Mouse (Mus musculus): Measurements from ENCODE around the gene Ank3. TPM values are rescaled to one million over a fixed set of nuclear protein-coding genes. Genes with fewer than 3 reads are reported as not detected.
A peak's percentile ranks its signal among the peaks of the same experiment; 100 is the strongest.

Ank3 gene
- polyA plus RNA-seq, 1 experiment from 2014 or later = 136 TPM

- Histone ChIP-seq H3K36me3 (replicated peaks; ENCODE audit: control insufficient read depth, insufficient read depth) (peaks cover 16% of the 10 kb centered on the region), H3K4me1 (replicated peaks; ENCODE audit: control insufficient read depth, insufficient read depth, low read length) (peaks cover 8% of the 10 kb centered on the region; the same call in 1 of the 2 replicates), H3K9ac (no peak overlapping the region), H3K4me2 (replicated peaks) (no peak overlapping the region), H3K4me3 (replicated peaks; ENCODE audit: low read length) (no peak overlapping the region), H3K9me3 (ENCODE audit: control insufficient read depth, low read length) (no peaks in the 10 kb centered on the region), H3K27me3 (ENCODE audit: control insufficient read depth, insufficient read depth, low read length) (no peaks in the 10 kb centered on the region), H3K27ac (no peak overlapping the region)
- WGBS = 94% methylated on average over 7 of the region's 7 CpGs
- DNase-seq (ENCODE audit: low spot score) (no peak), ATAC-seq (ENCODE audit: low FRiP score) (no peak)
Observed at GRCm38 (mm10) chr10:69939144-69939543, 540.6 kb downstream of the Ank3 start.

GRCm38 (mm10) chr10:69939966-69940365, 541.4 kb downstream of the Ank3 start:
- Histone ChIP-seq H3K27ac (no peak overlapping the region), H3K4me3 (replicated peaks; ENCODE audit: low read length) (no peak overlapping the region), H3K36me3 (replicated peaks; ENCODE audit: control insufficient read depth, insufficient read depth) (peaks cover 14% of the 10 kb centered on the region), H3K4me1 (replicated peaks; ENCODE audit: control insufficient read depth, insufficient read depth, low read length) (peaks cover 8% of the 10 kb centered on the region; the same call in 1 of the 2 replicates), H3K4me2 (replicated peaks) (no peak overlapping the region), H3K27me3 (ENCODE audit: control insufficient read depth, insufficient read depth, low read length) (no peaks in the 10 kb centered on the region), H3K9me3 (ENCODE audit: control insufficient read depth, low read length) (no peaks in the 10 kb centered on the region), H3K9ac (no peak overlapping the region)
- WGBS = 46% methylated on average over 7 of the region's 7 CpGs
- DNase-seq (ENCODE audit: low spot score) (no peak), ATAC-seq (ENCODE audit: low FRiP score) (no peak)

- H3K9ac ChIP-seq = no peak overlapping the region
Observed at GRCm38 (mm10) chr10:69941001-69941400, 542.4 kb downstream of the Ank3 start.

GRCm38 (mm10) chr10:69944845-69945244, 546.3 kb downstream of the Ank3 start:
- WGBS = 84% methylated on average over 9 of the region's 9 CpGs
- no peak overlapping the region for H3K4me2 ChIP-seq (replicated peaks)
- H3K27me3 ChIP-seq (ENCODE audit: control insufficient read depth, insufficient read depth, low read length) = no peaks in the 10 kb centered on the region
- no peak for ATAC-seq (ENCODE audit: low FRiP score)
- no peak for DNase-seq (ENCODE audit: low spot score)
- H3K9me3 ChIP-seq (ENCODE audit: control insufficient read depth, low read length) = no peaks in the 10 kb centered on the region
- no peak overlapping the region for H3K9ac ChIP-seq
- H3K4me3 ChIP-seq (replicated peaks; ENCODE audit: low read length) = no peak overlapping the region
- no peaks in the 10 kb centered on the region for H3K36me3 ChIP-seq (replicated peaks; ENCODE audit: control insufficient read depth, insufficient read depth)
- H3K4me1 ChIP-seq (replicated peaks; ENCODE audit: control insufficient read depth, insufficient read depth, low read length) = peaks cover 8% of the 10 kb centered on the region; the same call in 1 of the 2 replicates
- no peak overlapping the region for H3K27ac ChIP-seq

More at GRCm38 (mm10) chr10:69941001-69941400, 542.4 kb downstream of the Ank3 start:
- no peak overlapping the region for H3K27ac ChIP-seq
- DNase-seq (ENCODE audit: low spot score) (no peak), ATAC-seq (ENCODE audit: low FRiP score) (no peak)
- no peak overlapping the region for H3K4me2 ChIP-seq (replicated peaks)
- H3K27me3 ChIP-seq (ENCODE audit: control insufficient read depth, insufficient read depth, low read length) = no peaks in the 10 kb centered on the region
- H3K9me3 ChIP-seq (ENCODE audit: control insufficient read depth, low read length) = no peaks in the 10 kb centered on the region
- H3K4me1 ChIP-seq (replicated peaks; ENCODE audit: control insufficient read depth, insufficient read depth, low read length) = peaks cover 8% of the 10 kb centered on the region; the same call in 1 of the 2 replicates
- peaks cover 12% of the 10 kb centered on the region for H3K36me3 ChIP-seq (replicated peaks; ENCODE audit: control insufficient read depth, insufficient read depth)
- 96% methylated on average over 7 of the region's 7 CpGs for WGBS
- H3K4me3 ChIP-seq (replicated peaks; ENCODE audit: low read length) = no peak overlapping the region

- H3K36me3 ChIP-seq (replicated peaks; ENCODE audit: control insufficient read depth, insufficient read depth) = no peaks in the 10 kb centered on the region; the same call in 1 of the 2 replicates
- no peaks in the 10 kb centered on the region for H3K27me3 ChIP-seq (ENCODE audit: control insufficient read depth, insufficient read depth, low read length)
- no peak overlapping the region for H3K4me2 ChIP-seq (replicated peaks)
- no peak for ATAC-seq (ENCODE audit: low FRiP score)
- peak overlapping the region; percentile 54 for H3K27ac ChIP-seq
- WGBS = 44% methylated on average over 8 of the region's 8 CpGs
- no peak overlapping the region for H3K9ac ChIP-seq
- DNase-seq (ENCODE audit: low spot score) = no peak
- peaks cover 8% of the 10 kb centered on the region; the same call in 1 of the 2 replicates for H3K4me1 ChIP-seq (replicated peaks; ENCODE audit: control insufficient read depth, insufficient read depth, low read length)
- no peak overlapping the region for H3K4me3 ChIP-seq (replicated peaks; ENCODE audit: low read length)
- no peaks in the 10 kb centered on the region for H3K9me3 ChIP-seq (ENCODE audit: control insufficient read depth, low read length)
Observed at GRCm38 (mm10) chr10:69945870-69946269, 547.3 kb downstream of the Ank3 start.

GRCm38 (mm10) chr10:69946271-69946670, 547.7 kb downstream of the Ank3 start:
- peak overlapping the region; percentile 54; the same call in 1 of the 2 replicates for H3K27ac ChIP-seq
- peaks cover under 1% of the 10 kb centered on the region; the same call in 1 of the 2 replicates for H3K36me3 ChIP-seq (replicated peaks; ENCODE audit: control insufficient read depth, insufficient read depth)
- no peak overlapping the region for H3K4me3 ChIP-seq (replicated peaks; ENCODE audit: low read length)
- H3K9me3 ChIP-seq (ENCODE audit: control insufficient read depth, low read length) = no peaks in the 10 kb centered on the region
- WGBS = 82% methylated on average over 8 of the region's 8 CpGs
- no peak overlapping the region for H3K4me2 ChIP-seq (replicated peaks)
- H3K4me1 ChIP-seq (replicated peaks; ENCODE audit: control insufficient read depth, insufficient read depth, low read length) = peaks cover 8% of the 10 kb centered on the region; the same call in 1 of the 2 replicates
- H3K27me3 ChIP-seq (ENCODE audit: control insufficient read depth, insufficient read depth, low read length) = no peaks in the 10 kb centered on the region
- no peak for ATAC-seq (ENCODE audit: low FRiP score)
- no peak for DNase-seq (ENCODE audit: low spot score)
- no peak overlapping the region for H3K9ac ChIP-seq

- H3K4me1 ChIP-seq (replicated peaks; ENCODE audit: control insufficient read depth, insufficient read depth, low read length) = peaks cover 8% of the 10 kb centered on the region; the same call in 1 of the 2 replicates
- H3K4me2 ChIP-seq (replicated peaks) = no peak overlapping the region
- no peaks in the 10 kb centered on the region for H3K9me3 ChIP-seq (ENCODE audit: control insufficient read depth, low read length)
- ATAC-seq (ENCODE audit: low FRiP score) = no peak
- WGBS = 78% methylated on average over 6 of the region's 6 CpGs
- H3K4me3 ChIP-seq (replicated peaks; ENCODE audit: low read length) = no peak overlapping the region
- H3K9ac ChIP-seq = no peak overlapping the region
- peaks cover 5% of the 10 kb centered on the region; the same call in 1 of the 2 replicates for H3K36me3 ChIP-seq (replicated peaks; ENCODE audit: control insufficient read depth, insufficient read depth)
- no peaks in the 10 kb centered on the region for H3K27me3 ChIP-seq (ENCODE audit: control insufficient read depth, insufficient read depth, low read length)
- H3K27ac ChIP-seq = no peak overlapping the region
- no peak for DNase-seq (ENCODE audit: low spot score)
Observed at GRCm38 (mm10) chr10:69947093-69947492, 548.5 kb downstream of the Ank3 start.

- WGBS = 94% methylated on average over 11 of the region's 11 CpGs
- Histone ChIP-seq H3K9ac (no peak overlapping the region), H3K4me3 (replicated peaks; ENCODE audit: low read length) (no peak overlapping the region), H3K4me1 (replicated peaks; ENCODE audit: control insufficient read depth, insufficient read depth, low read length) (no peaks in the 10 kb centered on the region; the same call in 1 of the 2 replicates), H3K9me3 (ENCODE audit: control insufficient read depth, low read length) (no peaks in the 10 kb centered on the region), H3K27me3 (ENCODE audit: control insufficient read depth, insufficient read depth, low read length) (no peaks in the 10 kb centered on the region), H3K4me2 (replicated peaks) (no peak overlapping the region), H3K27ac (no peak overlapping the region), H3K36me3 (replicated peaks; ENCODE audit: control insufficient read depth, insufficient read depth) (peaks cover 13% of the 10 kb centered on the region; the same call in 1 of the 2 replicates)
- DNase-seq (ENCODE audit: low spot score) (no peak), ATAC-seq (ENCODE audit: low FRiP score) (no peak)
Observed at GRCm38 (mm10) chr10:69950236-69950918, 551.8 kb downstream of the Ank3 start.

- DNase-seq (ENCODE audit: low spot score) (no peak), ATAC-seq (ENCODE audit: low FRiP score) (no peak)
- 79% methylated on average over 9 of the region's 9 CpGs for WGBS
Observed at GRCm38 (mm10) chr10:69950919-69951236, 552.3 kb downstream of the Ank3 start.

More at GRCm38 (mm10) chr10:69950919-69951236, 552.3 kb downstream of the Ank3 start:
- no peak overlapping the region for H3K9ac ChIP-seq
- no peaks in the 10 kb centered on the region for H3K9me3 ChIP-seq (ENCODE audit: control insufficient read depth, low read length)
- no peaks in the 10 kb centered on the region; the same call in 1 of the 2 replicates for H3K4me1 ChIP-seq (replicated peaks; ENCODE audit: control insufficient read depth, insufficient read depth, low read length)
- peaks cover 15% of the 10 kb centered on the region; the same call in 1 of the 2 replicates for H3K36me3 ChIP-seq (replicated peaks; ENCODE audit: control insufficient read depth, insufficient read depth)
- H3K27ac ChIP-seq = no peak overlapping the region
- no peak overlapping the region for H3K4me2 ChIP-seq (replicated peaks)
- no peaks in the 10 kb centered on the region for H3K27me3 ChIP-seq (ENCODE audit: control insufficient read depth, insufficient read depth, low read length)
- H3K4me3 ChIP-seq (replicated peaks; ENCODE audit: low read length) = no peak overlapping the region
